In the genomic region with DNA sequence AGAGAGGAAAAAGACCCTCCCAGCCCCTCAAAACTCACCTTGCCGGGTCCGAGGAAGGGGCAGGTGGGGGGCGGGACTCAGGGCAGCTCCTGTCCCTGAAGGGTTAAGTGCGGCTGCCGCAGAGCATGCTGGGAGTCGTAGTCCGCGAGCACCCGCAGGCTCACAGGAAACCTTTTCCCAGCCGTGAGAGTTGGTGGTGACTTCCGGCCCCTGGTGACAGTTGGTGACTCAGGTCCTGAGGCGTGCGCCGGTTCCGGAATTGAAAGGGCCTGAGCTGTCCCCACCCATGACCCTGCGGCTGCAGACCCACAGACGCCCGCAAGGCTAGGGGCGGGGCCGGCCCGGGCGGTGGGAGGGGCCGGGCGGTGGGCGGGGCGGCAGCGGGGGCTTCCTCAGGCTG, we compare ENCODE assay signal across 8 mouse cellular contexts. TPM values are rescaled to one million over a fixed set of nuclear protein-coding genes. Genes with fewer than 3 reads are reported as not detected.
DNase-seq lines count a peak whose midpoint lies in the region; ATAC-seq lines count a peak whose summit lies in the region.

A gene (minus strand): TSS at position 96 of the 400 bp plus-strand sequence.

- ATAC-seq in hindbrain, embryonic 16.5 days, result peak; percentile 83

- peak within 1 kb of the TSS; percentile 64 for H3K4me3 ChIP-seq in hindbrain, embryonic 16.5 days (ENCODE audit: low read length)
- H3K4me3 ChIP-seq in macrophage (ENCODE audit: inconsistent target), result peak within 1 kb of the TSS; percentile 57

- H3K27ac ChIP-seq in hindbrain, embryonic 16.5 days (ENCODE audit: low read depth, low read length), result peak within 1 kb of the TSS; percentile 82
- peak within 1 kb of the TSS; percentile 84 for H3K27ac ChIP-seq in macrophage

- no peaks in the 10 kb centered on the region for H3K27me3 ChIP-seq in hindbrain, embryonic 16.5 days (replicated peaks; ENCODE audit: control insufficient read depth, insufficient read depth, low read length)

- peak; percentile 97 for DNase-seq in T-cell, adult 2 months (ENCODE audit: low spot score)
- DNase-seq in cerebellum, postnatal 36 days, result peak; percentile 97
- peak; percentile 93 to 96 for DNase-seq in frontal cortex, postnatal 36 days (ENCODE audit: low spot score in 2 of 2)
- peak; percentile 96 to 97 for DNase-seq in left cerebral cortex, adult 18-20 months (ENCODE audit: low spot score in 2 of 2)
- peak; percentile 97 for DNase-seq in right cerebral cortex, adult 18-20 months
- DNase-seq in urinary bladder, postnatal 10 days (ENCODE audit: low spot score), result peak; percentile 79

- WGBS in hindbrain, embryonic 16.5 days, result 0% methylated on average over 27 of the region's 27 CpGs
- WGBS in macrophage (ENCODE audit: missing documents), result 2% methylated on average over 27 of the region's 27 CpGs

- H3K79me2 ChIP-seq in macrophage (ENCODE audit: inconsistent target), result peaks cover 23% of the 10 kb centered on the region

- H3K4me1 ChIP-seq in hindbrain, embryonic 16.5 days (ENCODE audit: control insufficient read depth, insufficient read depth, low read depth, low read length), result peaks cover 25% of the 10 kb centered on the region

- H3K9ac ChIP-seq in hindbrain, embryonic 16.5 days (ENCODE audit: low read depth, low read length), result peak within 1 kb of the TSS; percentile 69

- H3K9me3 ChIP-seq in hindbrain, embryonic 16.5 days (ENCODE audit: control insufficient read depth, low read length), result no peaks in the 10 kb centered on the region

- H3K4me2 ChIP-seq in hindbrain, embryonic 16.5 days (ENCODE audit: low read length), result peak within 1 kb of the TSS; percentile 79

- H3K36me3 ChIP-seq in hindbrain, embryonic 16.5 days (ENCODE audit: control insufficient read depth, insufficient read depth, low read length), result no peaks in the 10 kb centered on the region
- no peaks in the 10 kb centered on the region for H3K36me3 ChIP-seq in macrophage (ENCODE audit: inconsistent target)

RNA-seq across cellular contexts. Expression of the gene that starts here (rescaled TPM):
- polyA plus RNA-seq in hindbrain, embryonic 16.5 days (2015; fragmentation: Nextera tagmentation; extraction: Ambion mirVana), result 6.7 and 7.1 TPM in 2 replicates
- 10 to 100 TPM; 31.5 to 34.9 TPM for total RNA-seq in left cerebral cortex, adult 18-20 months (2021)
- total RNA-seq in macrophage (2018; cell fraction: chromatin; rRNA removed), result 1 to 10 TPM in 5 of 26 experiments, under 1 TPM in 5, not detected in 16; 0.68 to 4.6 (median 1.1) TPM
- 1 to 10 TPM; 1.9 to 3.5 (median 2.4) TPM for total RNA-seq in macrophage (2018; cell fraction: cytosol; rRNA removed)
- total RNA-seq in macrophage (2018; cell fraction: nucleus; rRNA removed), result 1 to 10 TPM in 8 of 26 experiments, under 1 TPM in 9, not detected in 9; 0.59 to 2.2 (median 1.00) TPM
- polyA plus RNA-seq in macrophage (2018), result 0.73 to 1.7 TPM (median 1.4 TPM) in 3 replicates

Comparison
In these comparisons a context has a peak if more than half of its experiments do, and no peak if none do; other contexts are left out.
1. Peak in every context shown above with its lines: DNase-seq, ATAC-seq, H3K4me3 ChIP-seq and H3K27ac ChIP-seq.